Mouse (Mus musculus): Measurements from ENCODE around the gene Reep1. TPM values are rescaled to one million over a fixed set of nuclear protein-coding genes. Genes with fewer than 3 reads are reported as not detected.

The Reep1 gene
- polyA plus RNA-seq (2014; fragmentation: Illumina TruSeq; extraction: RNeasy Lipid Tissue Mini Kit (QIAGEN cat#74804); ENCODE audit: low read depth, low replicate concordance), result 15.3 TPM

DNA sequence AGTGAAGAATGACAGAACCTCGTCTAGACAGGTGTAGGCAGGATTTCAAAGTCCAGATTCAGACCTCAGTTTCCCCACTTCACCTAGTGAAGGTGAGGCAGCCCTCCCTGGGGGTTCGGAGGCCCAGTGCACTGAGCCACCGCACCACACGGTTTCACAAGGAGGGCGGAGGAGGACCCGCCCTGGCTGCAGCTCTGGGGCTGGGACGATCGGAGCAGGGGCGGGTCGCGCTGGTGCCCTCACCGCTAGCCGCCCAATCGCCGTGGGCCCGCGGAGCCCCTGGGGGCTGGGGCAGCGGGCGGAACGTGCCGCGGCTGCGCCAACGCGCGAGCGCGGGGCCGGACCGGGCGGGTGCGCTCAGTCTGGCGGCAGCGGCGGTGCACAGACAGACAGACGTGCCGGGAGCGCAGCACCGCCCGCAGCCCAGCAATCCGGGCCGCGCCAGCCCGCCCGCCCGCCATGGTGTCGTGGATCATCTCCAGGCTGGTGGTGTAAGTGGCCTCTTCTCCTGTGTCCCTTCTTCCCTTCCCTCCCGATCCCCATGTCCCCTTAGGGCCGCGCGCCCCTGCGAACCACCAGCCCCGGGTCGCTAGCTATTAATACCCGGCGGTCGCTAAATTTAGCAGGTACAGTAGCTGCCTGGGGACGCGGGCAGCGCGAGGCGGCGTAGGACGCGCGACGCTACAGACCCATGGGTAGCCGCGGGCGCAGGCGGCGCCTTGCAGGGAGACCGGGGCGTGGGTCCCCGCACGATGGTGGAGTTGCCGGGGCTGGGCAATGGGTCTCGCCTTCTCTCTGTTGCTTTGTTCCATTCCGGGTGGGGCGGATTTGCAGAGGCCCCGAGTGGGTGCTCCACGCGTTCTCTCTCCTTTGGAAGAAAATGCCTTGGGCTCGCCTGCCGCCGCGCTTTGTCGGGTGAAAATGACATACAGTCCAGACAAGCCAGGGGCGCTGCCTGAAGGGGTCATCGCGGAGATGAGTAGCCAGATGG lies at the start of gene Reep1:
Gene Reep1 (plus strand): TSS at position 51 of the 991 bp plus-strand sequence.

DNA sequence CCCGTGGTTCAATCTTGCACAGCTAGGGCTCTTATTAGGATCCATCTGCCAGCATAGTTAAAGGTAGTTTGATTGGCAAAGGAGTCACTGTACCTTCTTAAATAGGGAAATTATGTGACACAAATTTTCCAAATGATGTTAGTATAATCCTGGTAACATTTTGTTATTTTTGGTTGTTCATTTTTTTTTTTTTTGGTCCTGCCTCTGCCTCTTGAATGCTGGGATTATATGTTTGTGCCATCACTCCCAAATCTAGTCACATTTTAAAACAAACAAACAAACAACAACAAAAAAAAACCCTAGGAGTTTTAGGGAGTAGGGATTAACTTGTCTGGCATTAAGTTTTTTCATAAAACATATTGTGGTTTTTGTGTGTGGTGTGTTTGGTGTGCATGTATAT lies 119.5 kb downstream of the Reep1 start, which contains the start of gene Mrpl35:
Gene Mrpl35 (minus strand): TSS at position 101 of the 400 bp plus-strand sequence.

DNA sequence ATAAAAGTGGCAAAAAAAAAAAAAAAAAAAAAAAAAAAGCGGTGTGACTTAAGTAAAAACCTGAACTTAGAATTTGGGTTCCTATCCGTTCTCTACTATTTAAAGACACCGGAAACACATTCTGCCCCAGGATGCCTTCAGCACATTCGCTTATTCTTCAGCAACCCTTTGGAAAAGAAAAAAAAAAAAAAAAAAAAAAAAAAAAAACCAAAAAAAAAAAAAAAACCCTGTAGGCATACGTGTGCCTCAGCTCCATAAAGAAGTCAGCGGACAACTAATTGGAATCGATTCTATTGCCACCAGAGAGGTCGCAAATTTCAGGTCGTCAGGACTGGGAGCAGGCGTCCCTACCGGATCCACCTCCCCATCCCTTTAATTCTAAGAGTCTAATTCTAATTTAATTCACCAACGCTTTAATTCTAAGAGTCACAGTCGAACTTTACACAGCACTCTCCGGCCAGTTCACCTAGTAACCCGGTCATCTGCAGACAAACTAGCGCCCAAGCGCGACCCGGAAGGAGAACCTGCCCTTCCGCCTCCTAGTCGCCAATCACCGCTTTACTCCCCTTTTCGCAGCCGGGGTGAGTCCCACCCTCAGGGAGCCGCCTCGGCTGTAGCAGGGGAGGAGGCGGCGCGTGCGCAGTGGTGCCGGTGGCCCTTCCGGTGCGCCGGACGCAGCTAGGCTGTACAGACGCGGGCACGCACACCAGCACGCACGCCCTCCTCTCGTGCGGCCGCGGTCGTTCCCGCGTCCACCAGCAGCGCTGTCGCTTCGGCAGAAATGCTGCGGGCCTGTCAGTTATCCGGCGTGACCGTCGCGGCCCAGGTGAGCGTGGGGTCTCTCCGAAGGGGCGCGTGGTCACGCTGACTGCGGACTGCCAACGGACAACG lies 123.6 kb downstream of the Reep1 start, which contains the start of gene Immt:
Gene Immt (plus strand): TSS at position 642 of the 891 bp plus-strand sequence.

Other genes starting within 250 kb of the Reep1 start
- 134 TPM for gene Rnf103, start 213.7 kb upstream of the Reep1 start, polyA plus RNA-seq (2014; fragmentation: Illumina TruSeq; extraction: RNeasy Lipid Tissue Mini Kit (QIAGEN cat#74804); ENCODE audit: low read depth, low replicate concordance)
- 281 TPM for gene Chmp3, start 163.8 kb upstream of the Reep1 start, polyA plus RNA-seq (2014; fragmentation: Illumina TruSeq; extraction: RNeasy Lipid Tissue Mini Kit (QIAGEN cat#74804); ENCODE audit: low read depth, low replicate concordance)
- gene Kdm3a, start 74.6 kb upstream of the Reep1 start, polyA plus RNA-seq (2014; fragmentation: Illumina TruSeq; extraction: RNeasy Lipid Tissue Mini Kit (QIAGEN cat#74804); ENCODE audit: low read depth, low replicate concordance), result 65.4 TPM
- 32.5 TPM for gene Mrpl35, start 119.4 kb downstream of the Reep1 start, polyA plus RNA-seq (2014; fragmentation: Illumina TruSeq; extraction: RNeasy Lipid Tissue Mini Kit (QIAGEN cat#74804); ENCODE audit: low read depth, low replicate concordance)
- 331 TPM for gene Immt, start 123.8 kb downstream of the Reep1 start, polyA plus RNA-seq (2014; fragmentation: Illumina TruSeq; extraction: RNeasy Lipid Tissue Mini Kit (QIAGEN cat#74804); ENCODE audit: low read depth, low replicate concordance)
- 448 TPM for gene Ptcd3, start 201.2 kb downstream of the Reep1 start, polyA plus RNA-seq (2014; fragmentation: Illumina TruSeq; extraction: RNeasy Lipid Tissue Mini Kit (QIAGEN cat#74804); ENCODE audit: low read depth, low replicate concordance)
- 40.4 TPM for gene Polr1a, start 201.5 kb downstream of the Reep1 start, polyA plus RNA-seq (2014; fragmentation: Illumina TruSeq; extraction: RNeasy Lipid Tissue Mini Kit (QIAGEN cat#74804); ENCODE audit: low read depth, low replicate concordance)

All from adrenal gland, adult 10 weeks (tissue).